In the genomic region with DNA sequence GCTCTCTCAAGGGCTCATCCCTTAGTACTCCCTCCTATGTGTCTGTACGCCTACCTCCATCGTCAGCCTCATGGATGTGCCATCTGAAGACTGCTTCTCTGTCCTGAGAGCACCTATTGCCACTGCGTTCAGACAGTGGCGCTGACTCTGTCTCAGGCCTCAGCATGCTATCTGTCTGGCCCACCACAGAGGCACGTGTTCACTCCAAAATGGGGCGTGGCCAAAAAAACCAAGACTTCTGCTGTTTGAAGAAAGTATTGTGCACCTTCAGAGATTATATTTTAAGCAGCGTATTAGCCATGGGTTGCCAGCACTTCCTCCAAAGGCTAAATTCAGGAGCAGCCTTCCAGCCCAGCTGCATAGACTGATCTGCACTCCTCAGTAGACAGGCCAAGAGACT, we compare ENCODE assay signal across 24 mouse cellular contexts. TPM values are rescaled to one million over a fixed set of nuclear protein-coding genes. Genes with fewer than 3 reads are reported as not detected.
"Had no signal": no experiment of that assay in that cellular context is flagged by ENCODE, and none has a peak within 500 bp of the region (broad histone marks: within the 10 kb centered on the region; RNA-seq: fewer than 3 reads in every experiment).

No protein-coding gene starts in this region.

- ATAC-seq: liver, postnatal 0 days; midbrain, embryonic 13.5 days; midbrain, embryonic 15.5 days had no signal

- H3K36me3 ChIP-seq: liver, embryonic 15.5 days; midbrain, embryonic 13.5 days; midbrain, embryonic 15.5 days; neural tube, embryonic 12.5 days; stomach, embryonic 15.5 days had no signal

- H3K9ac ChIP-seq: liver, embryonic 15.5 days; liver, postnatal 0 days; midbrain, embryonic 13.5 days; midbrain, embryonic 15.5 days; neural tube, embryonic 12.5 days; stomach, embryonic 15.5 days had no signal

- H3K4me1 ChIP-seq: liver, embryonic 15.5 days; megakaryocyte, embryonic 14.5 days; stomach, embryonic 15.5 days had no signal

- H3K4me2 ChIP-seq: liver, embryonic 15.5 days; midbrain, embryonic 11.5 days; midbrain, embryonic 13.5 days; midbrain, embryonic 15.5 days; neural tube, embryonic 12.5 days; stomach, embryonic 15.5 days had no signal

- H3K9me3 ChIP-seq: liver, embryonic 15.5 days; megakaryocyte, embryonic 14.5 days; midbrain, embryonic 13.5 days; midbrain, embryonic 15.5 days; neural tube, embryonic 12.5 days; stomach, embryonic 15.5 days had no signal

- H3K27ac ChIP-seq: liver, embryonic 15.5 days; macrophage; midbrain, embryonic 13.5 days; midbrain, embryonic 15.5 days; neural tube, embryonic 12.5 days; stomach, embryonic 15.5 days; stomach, postnatal 0 days had no signal

- H3K27me3 ChIP-seq: liver, embryonic 15.5 days; midbrain, embryonic 13.5 days; midbrain, embryonic 15.5 days; neural tube, embryonic 12.5 days; stomach, embryonic 15.5 days had no signal

- DNase-seq: liver, postnatal 0 days; lung, adult 2 months; lung, postnatal 14 days; lung, postnatal 36 days; retina, postnatal 1 day; right cerebral cortex, adult 18-20 months; right cerebral cortex, postnatal 25 days; right cerebral cortex, postnatal 4 days; spleen, adult 18-20 months; thymus, adult 2 months; thymus, postnatal 14 days; thymus, postnatal 36 days had no signal

- H3K4me3 ChIP-seq: liver, embryonic 15.5 days; megakaryocyte, embryonic 14.5 days; midbrain, embryonic 13.5 days; midbrain, embryonic 15.5 days; neural tube, embryonic 12.5 days; stomach, embryonic 15.5 days had no signal

RNA-seq across cellular contexts. Expression of a gene that starts 27.0 kb away (rescaled TPM):
- total RNA-seq: megakaryocyte progenitor cell, adult 5-6 weeks; monocyte, adult 5-6 weeks had no signal
- polyA plus RNA-seq: liver, postnatal 0 days; testis, adult 2 months had no signal
